Mouse (Mus musculus) spleen, embryonic (tissue): ENCODE results near the gene Frmd4a.

Source experiments
- CTCF ChIA-PET: fragments of 350-600 bp; sonication (Branson Sonifier 250); formaldehyde crosslinking; loops from one replicate; lab custom pipeline; 2022; lab: Charles Lee

Frmd4a gene

DNA sequence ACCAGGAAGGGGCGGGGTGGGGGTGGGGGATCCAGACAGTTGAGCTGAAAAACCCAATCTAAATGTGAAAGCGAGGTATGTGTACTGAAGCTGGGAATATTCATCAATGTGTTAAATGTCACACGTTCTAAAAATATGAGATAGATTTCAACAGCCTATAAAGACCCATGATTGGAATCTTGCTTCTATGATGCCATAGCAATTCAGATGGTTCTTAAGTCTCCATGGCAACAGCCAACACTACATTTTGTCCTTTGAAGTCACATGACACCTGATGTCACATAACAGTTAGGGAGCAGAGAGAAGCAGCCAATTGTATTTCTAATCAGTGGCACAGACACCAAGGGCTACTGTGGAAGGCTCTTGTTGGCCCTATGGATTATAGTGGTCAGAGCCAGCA is 120.0 kb downstream of the Frmd4a start:
- CTCF ChIA-PET, result no interaction called here

DNA sequence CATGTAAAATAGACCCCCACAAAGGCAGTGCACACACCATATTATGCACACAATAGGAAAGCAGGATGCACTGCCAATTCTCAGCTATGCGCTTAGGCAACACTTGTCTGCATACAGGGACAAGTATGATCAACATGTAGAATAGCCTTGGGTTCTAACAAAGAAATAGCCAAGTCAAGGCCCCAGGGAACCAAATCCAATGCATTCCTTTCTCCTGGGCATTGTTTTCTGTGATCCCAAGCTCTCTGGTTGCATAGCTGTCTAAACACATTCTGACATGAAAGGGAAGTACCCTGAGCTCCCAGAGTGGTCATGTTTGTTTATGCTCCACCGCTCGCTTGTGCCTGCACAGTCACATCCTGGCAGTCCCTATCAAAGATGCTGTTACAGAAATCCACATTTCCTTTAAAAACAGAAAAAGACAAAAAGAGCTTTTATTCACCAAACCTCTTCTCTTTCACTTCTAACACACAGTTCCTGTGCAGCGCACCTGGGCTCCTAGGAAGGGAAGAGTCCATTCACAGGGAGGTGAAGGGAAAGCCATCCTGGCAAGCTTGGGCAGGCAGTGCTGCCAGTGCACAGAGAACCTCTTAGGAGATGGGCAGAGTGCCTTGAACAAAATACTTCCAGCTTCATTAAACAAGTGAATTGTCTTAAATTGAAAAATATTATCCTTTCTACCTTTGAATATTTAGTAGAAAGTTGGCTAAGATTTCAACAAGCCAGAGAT is 124.9 kb downstream of the Frmd4a start:
- CTCF ChIA-PET, result no interaction called here

DNA sequence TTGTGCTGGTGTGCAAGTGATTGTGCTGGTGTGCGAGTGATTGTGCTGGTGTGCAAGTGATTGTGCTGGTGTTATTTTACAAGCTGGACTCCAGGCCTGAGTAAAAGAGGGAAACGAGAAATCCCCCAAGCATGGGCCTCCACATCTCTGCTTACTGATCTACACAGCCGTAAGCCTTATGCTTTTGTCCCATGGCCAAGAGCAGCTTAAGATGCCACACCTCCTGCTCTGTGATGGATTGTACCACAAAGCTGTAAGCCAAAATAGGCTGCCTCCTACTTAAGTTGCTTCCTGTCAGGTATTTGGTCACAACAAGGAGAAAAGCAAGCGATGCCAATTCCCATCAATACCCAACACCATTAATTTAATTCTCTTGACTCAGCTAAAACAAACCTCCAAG is 126.9 kb downstream of the Frmd4a start:
- CTCF ChIA-PET, result no interaction called here

DNA sequence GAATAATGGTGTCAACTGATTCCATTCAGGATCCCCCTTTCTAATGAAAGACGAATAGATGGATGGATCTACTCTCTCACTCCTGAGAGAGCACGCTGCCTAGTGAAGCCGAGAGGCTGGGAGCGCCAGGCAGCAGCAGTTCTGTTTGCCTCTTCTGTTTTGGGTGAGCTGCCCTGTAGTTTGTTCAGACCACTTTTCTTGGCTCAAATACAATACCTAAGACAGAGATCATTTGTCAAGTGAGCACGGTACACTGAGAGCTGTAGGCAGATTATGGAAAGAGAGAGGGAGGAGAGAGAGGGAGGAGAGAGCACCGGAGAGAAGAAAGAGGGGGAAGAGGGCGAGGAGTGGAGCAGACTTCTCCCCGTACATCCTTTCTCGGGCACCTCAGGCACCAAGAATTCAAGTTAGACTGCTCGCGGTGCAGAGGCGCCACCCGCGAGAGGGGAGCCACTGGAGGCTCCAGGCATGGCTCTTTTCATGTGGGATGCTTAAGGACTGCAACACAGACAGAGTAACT is 135.1 kb downstream of the Frmd4a start:
- CTCF ChIA-PET, result no interaction called here

DNA sequence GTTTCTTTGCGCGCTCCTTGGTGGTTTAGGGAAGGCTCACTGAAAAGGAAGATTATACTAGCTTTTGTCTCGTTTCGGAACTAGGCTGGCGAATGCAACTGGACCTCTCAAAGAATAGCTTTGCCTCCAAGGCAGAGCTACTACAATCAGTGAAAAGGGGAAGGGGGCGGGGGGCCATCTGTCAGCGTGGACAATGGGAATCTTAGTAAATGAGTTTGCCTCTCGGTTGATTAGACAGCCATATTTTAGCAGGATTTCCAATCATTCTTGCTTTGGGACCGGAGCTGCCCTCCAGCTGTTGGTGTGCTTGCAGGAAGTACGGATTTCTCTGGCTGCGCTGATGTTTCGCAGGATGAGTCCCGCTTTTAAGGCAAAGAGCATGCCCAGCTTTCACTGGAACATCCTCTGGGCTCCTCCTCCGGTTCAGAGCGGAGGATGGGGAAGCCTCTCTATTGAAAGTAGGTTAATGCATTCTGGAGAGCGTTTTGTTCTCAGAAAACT is 135.7 kb downstream of the Frmd4a start:
- CTCF ChIA-PET, result no interaction called here

DNA sequence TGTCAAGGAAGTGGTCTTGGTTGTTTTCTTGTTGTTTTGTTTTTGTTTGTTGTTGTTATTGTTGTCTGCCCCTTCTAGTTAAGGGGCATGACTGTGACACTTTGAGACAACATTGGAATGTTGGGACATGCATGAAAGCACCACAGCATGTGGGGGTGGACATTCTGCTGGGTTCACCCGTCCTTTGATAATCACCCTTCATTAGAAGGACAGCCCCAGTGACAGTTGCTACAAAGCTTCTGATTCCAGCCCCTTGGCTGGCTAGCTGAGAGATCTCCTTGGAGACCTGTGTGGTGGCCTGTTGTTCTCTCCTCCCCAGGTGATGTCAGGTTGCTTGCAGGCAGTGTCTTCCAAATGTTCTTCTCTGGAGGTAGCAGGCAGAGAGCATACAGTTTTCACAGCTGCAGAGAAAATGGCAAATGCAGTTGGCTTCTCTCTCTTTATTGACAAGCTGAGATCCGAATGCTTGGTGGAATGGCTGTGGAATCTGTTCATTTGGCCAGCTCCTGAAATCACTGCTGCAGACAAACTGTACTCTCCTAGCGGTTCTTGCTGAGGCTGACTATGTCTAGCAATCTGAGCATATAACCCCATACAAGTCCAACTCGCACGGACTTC is 136.6 kb downstream of the Frmd4a start:
- CTCF ChIA-PET, result no interaction called here

DNA sequence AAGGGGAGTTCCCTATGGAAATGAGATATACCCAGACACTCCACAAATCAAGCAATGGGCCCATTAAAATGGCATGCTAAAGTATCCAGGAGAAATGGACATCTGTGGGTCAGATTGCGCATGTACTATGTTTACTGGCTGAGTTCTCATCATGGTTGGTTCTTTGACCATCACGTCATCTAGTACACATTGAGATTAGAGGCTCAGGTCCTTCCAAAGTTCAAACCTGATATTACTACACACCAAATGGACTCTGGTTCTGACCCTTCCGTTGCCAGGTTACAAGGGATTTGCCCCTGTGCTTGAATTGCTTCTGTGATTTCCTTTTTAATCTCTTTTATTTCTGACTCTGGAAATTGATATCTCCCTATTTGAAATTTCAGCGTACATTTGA is 137.1 kb downstream of the Frmd4a start:
- CTCF ChIA-PET, result no interaction called here

DNA sequence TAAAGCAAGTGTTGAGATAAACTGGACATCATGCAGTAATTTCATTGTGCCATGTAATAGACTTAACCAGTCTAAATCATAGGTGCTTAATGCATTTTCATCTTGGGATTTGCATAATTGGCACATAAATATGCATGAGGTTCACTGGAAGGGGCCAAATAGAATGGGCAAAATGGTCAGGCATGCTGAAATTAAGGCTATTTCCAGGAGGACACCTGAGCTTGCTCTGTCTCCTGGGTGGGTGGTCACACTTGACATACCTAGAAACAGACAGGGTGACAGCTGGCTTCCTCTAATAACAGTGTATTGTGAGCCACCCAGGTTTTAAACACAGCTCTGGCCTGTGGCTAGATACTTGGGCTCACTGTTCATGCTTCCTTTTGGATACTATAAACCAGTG is 137.9 kb downstream of the Frmd4a start:
- CTCF ChIA-PET, result no interaction called here

DNA sequence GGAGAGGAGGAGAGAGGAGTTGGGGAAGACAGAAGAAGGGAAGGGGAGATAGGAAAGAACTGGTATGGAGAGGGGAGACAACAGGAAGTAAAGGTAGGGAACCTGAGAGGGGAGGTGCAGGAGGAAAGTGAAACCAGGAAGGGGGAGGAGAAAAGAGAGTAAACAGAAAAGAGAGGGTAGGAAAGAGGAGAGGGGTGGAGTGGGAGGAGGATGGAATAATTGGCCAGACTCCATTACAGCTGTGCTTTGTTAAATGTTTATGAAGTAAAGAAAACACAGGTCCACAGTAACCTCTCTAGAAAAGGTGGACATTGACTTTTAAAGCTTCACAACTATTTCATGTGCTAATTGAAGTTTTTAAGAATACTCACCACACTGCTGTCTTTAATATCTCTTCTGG is 139.0 kb downstream of the Frmd4a start:
- CTCF ChIA-PET, result no interaction called here

DNA sequence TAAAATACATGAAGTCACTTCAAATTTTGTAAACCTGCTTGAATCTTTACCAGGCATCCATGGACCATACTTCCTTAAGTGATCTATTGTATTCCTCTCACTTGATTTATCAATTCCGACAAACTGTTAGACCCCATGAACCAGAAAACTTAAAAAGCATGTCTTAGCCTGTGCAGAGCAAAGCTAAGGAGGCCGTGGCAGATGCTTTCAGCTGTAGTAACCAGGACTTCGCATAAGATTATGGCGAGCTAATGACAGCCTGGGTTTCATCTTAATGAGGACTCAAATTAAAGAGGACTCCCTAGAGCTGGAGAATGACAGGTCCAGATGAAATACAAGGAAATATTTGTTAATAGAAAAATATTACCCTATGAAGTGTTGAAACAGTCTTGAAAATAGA is 139.9 kb downstream of the Frmd4a start:
- CTCF ChIA-PET, result no interaction called here

DNA sequence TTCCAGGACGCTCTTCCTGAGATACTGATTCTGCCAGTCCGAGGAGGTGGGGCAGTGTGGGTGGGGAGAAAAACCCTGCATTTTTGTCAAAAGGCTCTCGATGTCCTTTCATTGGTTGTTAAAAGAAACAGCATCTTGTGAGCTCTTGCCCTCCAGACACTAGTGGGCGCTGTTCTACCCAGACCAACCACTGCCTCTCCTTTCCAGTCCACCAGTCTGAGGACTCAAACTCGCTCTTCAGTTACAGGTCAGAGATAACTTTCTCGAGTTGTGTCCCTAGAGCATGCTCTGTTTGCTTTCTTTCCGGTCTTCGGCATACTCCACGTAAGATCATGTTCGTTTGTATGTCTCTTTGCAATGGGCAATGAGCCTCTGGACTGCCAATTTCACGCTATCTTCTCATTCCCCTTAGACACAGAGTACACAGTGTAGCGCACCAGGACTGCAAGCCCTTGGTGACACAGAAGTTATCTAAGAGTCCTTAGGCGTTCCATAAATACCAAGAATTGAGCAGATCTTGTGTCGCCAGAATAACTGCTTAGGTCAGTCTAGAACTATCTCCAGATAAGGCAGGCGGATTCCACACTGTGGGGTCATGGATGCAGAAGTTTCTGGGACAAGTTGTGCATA is 142.2 kb downstream of the Frmd4a start:
- CTCF ChIA-PET, result no interaction called here

DNA sequence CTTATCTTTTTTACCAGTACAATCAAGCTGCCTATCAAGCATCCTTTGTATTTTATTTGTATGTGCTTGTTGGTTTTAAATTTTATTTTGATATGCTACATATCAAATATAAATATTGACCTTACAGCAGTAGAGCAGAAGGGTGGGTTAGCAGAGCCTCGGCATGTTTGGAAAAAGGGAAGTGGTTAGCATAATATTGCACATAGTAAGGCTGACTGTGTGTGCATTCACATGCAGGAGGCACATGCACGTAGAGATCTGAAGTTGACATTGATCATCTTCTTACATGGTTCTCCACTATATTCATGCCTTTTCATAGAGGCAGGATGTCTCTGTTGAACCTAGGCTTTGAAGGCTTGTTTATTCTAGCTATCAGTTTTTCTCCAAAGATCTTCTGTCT is 148.7 kb downstream of the Frmd4a start:
- CTCF ChIA-PET, result no interaction called here

DNA sequence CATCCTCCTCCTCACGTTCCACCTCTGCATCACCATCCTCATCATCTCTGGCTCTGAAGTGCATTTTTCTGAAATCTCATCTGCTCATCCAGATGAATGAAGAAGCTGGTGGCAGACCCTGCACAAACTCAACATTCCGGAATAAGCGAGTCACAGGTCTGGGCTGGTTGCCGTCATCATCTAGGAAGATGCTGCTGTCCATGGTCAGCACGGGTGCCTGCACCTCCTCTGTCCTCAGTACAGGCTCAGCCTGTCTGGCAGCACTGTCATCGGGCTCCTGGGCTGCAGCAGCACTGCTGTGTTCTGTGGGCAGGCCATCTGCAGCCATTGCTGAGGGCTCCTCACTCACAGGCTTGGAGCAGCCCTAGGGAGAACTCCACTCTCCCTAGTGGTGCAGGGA is 149.6 kb downstream of the Frmd4a start:
- CTCF ChIA-PET, result no interaction called here

DNA sequence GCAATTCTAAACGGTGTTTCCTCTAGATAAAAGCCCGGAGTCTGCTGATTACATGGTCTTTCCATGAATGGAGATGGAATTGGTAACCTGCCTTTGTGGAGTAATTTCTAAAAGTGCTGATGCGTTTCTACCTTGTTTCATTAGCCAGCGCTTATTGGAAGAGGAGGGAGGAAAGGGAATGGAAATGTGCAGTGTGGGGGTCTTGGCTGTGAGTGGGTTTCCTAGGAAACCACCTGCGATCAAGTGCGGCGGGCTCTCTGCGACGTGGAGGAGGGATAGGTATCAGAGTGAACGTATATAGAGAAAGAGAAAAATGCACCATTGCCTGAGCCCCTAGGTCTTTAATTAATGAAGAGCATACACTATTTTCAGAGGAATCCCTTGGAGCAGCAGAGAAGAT is 152.2 kb downstream of the Frmd4a start:
- CTCF ChIA-PET, result no interaction called here

DNA sequence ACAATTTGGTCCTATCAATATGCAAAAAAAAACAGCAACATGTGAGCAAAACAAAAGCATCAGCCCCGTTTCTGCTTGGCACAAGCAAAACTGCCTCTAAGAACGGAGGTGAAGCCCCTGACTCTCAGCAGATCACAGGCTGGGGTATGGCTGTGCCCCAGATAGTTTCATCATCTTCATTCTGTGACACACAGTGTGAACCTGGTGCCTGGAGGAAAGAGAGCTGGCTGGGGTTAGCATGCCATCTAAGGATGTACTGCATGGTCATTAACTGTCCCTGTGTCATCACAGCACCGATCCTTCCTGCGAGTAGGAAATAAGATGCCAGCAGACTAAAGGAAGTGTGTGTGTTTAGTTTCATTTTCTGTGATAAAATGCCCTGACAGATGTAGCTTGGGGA is 152.7 kb downstream of the Frmd4a start:
- CTCF ChIA-PET, result no interaction called here

DNA sequence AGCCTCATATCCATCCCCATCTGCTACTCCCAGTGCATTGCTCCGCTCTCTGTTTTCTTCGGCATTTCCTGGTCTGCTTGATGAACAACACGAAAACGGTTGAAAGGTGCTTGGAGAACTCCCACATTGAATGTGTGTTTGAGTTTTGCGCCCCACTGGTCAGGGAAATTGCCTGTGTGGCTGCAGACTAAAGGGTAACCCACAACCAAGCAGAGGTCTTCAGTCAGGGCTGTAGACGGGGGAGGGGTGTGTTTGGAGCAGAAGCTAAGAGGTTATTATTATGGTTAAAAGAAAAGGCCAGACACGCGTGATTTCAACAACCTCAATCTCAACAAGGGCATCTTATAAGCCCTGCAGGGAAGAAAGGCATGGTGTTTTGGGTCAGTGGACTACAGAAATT is 167.5 kb downstream of the Frmd4a start:
- CTCF ChIA-PET, result no interaction called here

DNA sequence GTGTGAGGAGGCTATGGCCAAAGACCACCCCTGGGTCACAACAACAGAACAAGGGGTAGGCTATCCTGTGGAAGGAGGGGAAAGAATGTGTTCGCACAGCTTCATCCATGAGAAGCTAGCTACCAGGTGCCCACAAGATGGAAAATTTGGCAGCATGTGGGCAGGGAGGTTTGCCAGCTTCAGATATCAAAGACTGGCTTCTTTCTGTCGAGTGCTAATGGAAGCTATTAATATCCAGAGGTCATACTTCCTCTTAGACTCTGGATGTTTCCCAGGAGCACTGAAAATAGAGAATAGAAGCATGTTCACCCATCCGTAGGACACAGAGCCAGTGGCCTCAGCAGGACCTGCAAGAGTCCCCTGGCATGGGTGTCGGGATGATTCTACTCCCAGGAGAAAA is 170.0 kb downstream of the Frmd4a start:
- CTCF ChIA-PET, result no interaction called here

DNA sequence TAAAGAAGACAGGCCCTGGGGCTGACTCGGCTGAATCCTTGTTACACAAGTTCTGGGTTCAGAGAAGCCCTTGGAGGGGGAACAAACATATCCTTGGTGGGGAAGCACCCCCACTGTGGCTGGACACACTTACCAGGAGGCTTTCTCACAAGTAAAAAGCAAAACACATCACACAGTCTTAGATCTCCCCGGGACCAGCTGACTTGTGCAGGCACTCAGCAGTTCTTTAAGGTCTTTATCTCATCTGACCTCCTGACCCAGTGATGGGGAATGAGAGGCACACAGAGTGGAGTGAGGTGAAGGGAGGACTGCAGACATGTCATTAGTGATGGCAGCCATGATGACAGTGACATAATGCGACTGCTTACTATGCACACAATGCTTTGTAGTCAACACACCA is 170.8 kb downstream of the Frmd4a start:
- CTCF ChIA-PET, result no interaction called here

DNA sequence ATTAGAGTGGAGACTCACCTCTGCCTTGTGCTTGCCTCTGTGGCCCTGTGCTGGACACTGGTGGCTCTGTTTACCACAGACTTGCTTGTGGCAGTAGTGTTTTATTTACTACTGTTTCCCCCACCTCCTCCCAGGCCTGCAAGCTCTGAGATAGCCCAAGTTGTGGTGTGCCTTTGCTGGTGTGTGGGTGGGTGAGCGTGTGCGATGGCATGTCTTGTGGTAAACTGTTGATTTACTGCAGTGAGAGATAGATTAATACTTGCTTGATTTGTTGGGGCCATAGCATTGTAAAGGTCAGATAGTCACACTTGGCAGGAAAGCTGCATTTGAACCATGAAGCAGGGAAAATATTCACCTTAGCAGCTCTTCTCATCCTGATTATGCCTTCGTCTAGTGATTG is 172.8 kb downstream of the Frmd4a start:
- CTCF ChIA-PET, result no interaction called here

DNA sequence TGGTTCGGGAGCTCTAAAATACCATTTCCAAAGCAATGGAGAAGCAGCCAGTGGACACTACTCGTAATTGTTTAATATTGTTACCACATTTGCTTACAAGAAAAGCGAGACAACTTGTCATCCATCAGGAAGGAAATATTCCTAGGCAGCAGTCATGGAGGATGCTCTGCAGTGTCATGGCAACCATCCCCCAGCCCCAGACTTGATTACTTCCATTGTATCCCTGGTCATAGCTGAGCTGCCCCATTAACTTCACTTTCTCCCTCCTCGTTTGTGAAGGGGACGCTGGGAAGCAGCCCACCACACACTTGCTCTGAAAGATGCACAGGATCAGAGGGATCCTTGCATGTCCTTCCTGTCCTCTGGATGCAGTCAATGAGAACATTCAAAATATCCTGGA is 173.5 kb downstream of the Frmd4a start:
- CTCF ChIA-PET, result no interaction called here

DNA sequence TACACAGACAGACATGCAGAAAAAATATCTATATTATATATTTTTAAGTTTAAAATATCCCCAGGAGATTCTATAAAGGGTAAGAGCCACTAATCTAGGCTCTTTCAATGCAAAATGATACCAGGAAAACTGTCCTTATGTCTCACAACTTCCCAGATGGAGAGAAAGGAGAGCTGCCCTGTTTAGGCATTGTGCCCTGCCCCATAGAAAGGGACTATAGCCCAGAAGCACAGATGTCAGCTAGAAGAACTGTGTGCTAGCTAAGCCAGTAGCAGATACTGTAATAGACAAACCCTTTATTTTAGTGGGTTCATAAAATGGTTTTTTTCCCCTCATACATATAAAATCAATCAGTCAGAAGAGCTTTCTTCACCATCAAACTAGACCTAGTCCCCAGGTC is 175.7 kb downstream of the Frmd4a start:
- CTCF ChIA-PET, result no interaction called here

DNA sequence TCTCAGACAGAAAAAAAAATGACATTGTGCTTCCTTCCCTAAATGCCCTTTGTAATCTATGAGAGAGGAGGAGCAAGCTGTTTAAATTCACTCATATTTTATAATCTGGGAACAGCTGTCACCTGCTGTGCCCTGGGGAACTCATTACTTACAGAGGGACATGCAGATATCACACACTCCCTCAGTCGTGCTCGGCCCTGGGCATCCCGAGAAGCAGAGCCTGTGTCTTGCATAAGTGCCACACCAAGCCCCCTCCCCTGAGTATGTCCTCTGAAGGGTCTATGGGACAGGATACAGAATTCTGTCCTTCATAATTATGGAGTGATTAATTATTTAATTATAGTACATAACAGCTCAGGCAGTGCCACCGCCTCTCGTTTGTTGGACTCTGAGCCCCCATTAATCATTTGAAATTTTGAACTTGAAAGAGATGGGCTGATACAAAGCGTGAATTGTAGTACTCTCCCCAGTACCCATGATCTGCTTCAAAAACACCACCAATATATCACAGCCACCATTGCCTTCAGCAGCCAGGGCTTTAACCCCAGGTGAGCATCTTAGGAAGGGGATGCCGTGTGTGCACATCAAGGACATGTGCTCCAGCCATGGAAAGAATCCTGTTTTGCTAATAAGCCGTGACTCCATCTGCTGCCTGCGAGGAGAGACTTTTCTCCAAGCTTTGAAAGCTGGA is 177.0 kb downstream of the Frmd4a start:
- CTCF ChIA-PET, result no interaction called here
